Mouse (Mus musculus) myocyte (in vitro differentiated cells): ENCODE results near the gene Gm5150. TPM values are rescaled to one million over a fixed set of nuclear protein-coding genes. Genes with fewer than 3 reads are reported as not detected.
"Not testable (repeated sequence)": the region's sequence is repeated elsewhere in the genome, so short reads cannot be mapped to it uniquely, and the experiment has no call there.

Source experiments
- H3K27me3 ChIP-seq: one replicate; pipeline ENCODE4 v1.6.1; 2011; ENCODE audit not compliant: control insufficient read depth, insufficient read depth, insufficient read length
- H3K36me3 ChIP-seq: one replicate; pipeline ENCODE4 v1.6.1; 2011; ENCODE audit not compliant: control insufficient read depth, insufficient read depth
- H3K4me2 ChIP-seq: one replicate; pipeline ENCODE4 v1.6.1; 2011; ENCODE audit warnings: low read depth, control low read depth
- H3K4me3 ChIP-seq: one replicate; pipeline ENCODE4 v1.5.1; 2011; ENCODE audit warnings: mild to moderate bottlenecking, control low read depth, moderate library complexity
- H3K79me2 ChIP-seq: one replicate; pipeline ENCODE4 v1.6.1; 2011; ENCODE audit not compliant: control insufficient read depth, insufficient read depth
- H3ac ChIP-seq: one replicate; pipeline ENCODE4 v1.6.1; 2011; ENCODE audit not compliant: control insufficient read depth, insufficient read length
- CEBPB ChIP-seq: IDR thresholded peaks from 2 replicates; pipeline ENCODE4 v1.6.1; 2011; ENCODE audit warnings: mild to moderate bottlenecking, moderate library complexity; ENCODE audit not compliant: poor library complexity, insufficient read depth, severe bottlenecking
- E2F4 ChIP-seq: IDR thresholded peaks from one replicate; pipeline ENCODE4 v1.6.1; 2011; ENCODE audit warnings: mild to moderate bottlenecking, control low read depth, moderate library complexity; ENCODE audit not compliant: insufficient read depth
- MAX ChIP-seq: IDR thresholded peaks from one replicate; pipeline ENCODE4 v1.6.1; 2011; ENCODE audit warnings: low read depth, mild to moderate bottlenecking, control low read depth
- MYOD1 ChIP-seq, 3 experiments: IDR thresholded peaks; one replicate each; pipeline ENCODE4 v1.6.1; 2011; ENCODE audit warnings: control low read depth in 2 of 3, low read depth in 2 of 3, mild to moderate bottlenecking in 2 of 3, moderate library complexity in 1 of 3; ENCODE audit not compliant: insufficient read length in 2 of 3, control insufficient read depth in 1 of 3
- MYOG ChIP-seq, 3 experiments: IDR thresholded peaks; one replicate each; pipeline ENCODE4 v1.6.1; 2011; ENCODE audit warnings: control low read depth in 2 of 3, low read depth in 2 of 3, mild to moderate bottlenecking in 2 of 3; ENCODE audit not compliant: insufficient read length in 2 of 3, control insufficient read depth in 1 of 3, insufficient read depth in 1 of 3
- POLR2A ChIP-seq: IDR thresholded peaks from one replicate; pipeline ENCODE4 v1.6.1; 2011; ENCODE audit warnings: low read depth, mild to moderate bottlenecking, control low read depth, moderate library complexity; ENCODE audit not compliant: insufficient read length
- POLR2AphosphoS2 ChIP-seq: IDR thresholded peaks from one replicate; pipeline ENCODE4 v1.6.1; 2011; ENCODE audit warnings: low read depth, control low read depth; ENCODE audit not compliant: insufficient read length
- REST ChIP-seq: IDR thresholded peaks from one replicate; pipeline ENCODE4 v1.6.1; 2011; ENCODE audit warnings: mild to moderate bottlenecking, control low read depth, moderate library complexity; ENCODE audit not compliant: insufficient read depth, insufficient read length
- SRF ChIP-seq: IDR thresholded peaks from one replicate; pipeline ENCODE4 v1.6.1; 2011; ENCODE audit warnings: low read depth; ENCODE audit not compliant: control insufficient read depth, insufficient read length
- TCF12 ChIP-seq: IDR thresholded peaks from one replicate; pipeline ENCODE4 v1.6.1; 2011; ENCODE audit warnings: mild to moderate bottlenecking, control low read depth; ENCODE audit not compliant: poor library complexity, insufficient read depth, severe bottlenecking
- TCF3 ChIP-seq: IDR thresholded peaks from one replicate; pipeline ENCODE4 v1.6.1; 2011; ENCODE audit warnings: low read depth, control low read depth; ENCODE audit not compliant: insufficient read length
- USF1 ChIP-seq: IDR thresholded peaks from one replicate; pipeline ENCODE4 v1.6.1; 2011; ENCODE audit warnings: low read depth, mild to moderate bottlenecking, control low read depth, moderate library complexity
- polyA plus RNA-seq: library from polyadenylated mRNA; unstranded; fragments of >200 nt; fragmentation: generic; extraction: Trizol; gene quantifications from one replicate; pipeline ENCODE4 v1.2.1, GENCODE M21; 2012; ENCODE audit warnings: missing spikeins

Gm5150 gene
- polyA plus RNA-seq = not detected

GRCm38 (mm10) chr3:16006215-16006614, at the start of gene Gm5150:
Gene Gm5150 (minus strand): TSS chr3:16006437.
- Histone ChIP-seq H3K4me2 (no peak within 1 kb of the TSS), H3K27me3 (no peaks in the 10 kb centered on the region), H3K36me3 (no peaks in the 10 kb centered on the region), H3K79me2 (no peaks in the 10 kb centered on the region), H3K4me3 (no peak within 1 kb of the TSS), H3ac (no peak within 1 kb of the TSS)
- TF ChIP-seq SRF = no peak
- TF ChIP-seq USF1 = no peak
- no peak for TF ChIP-seq POLR2AphosphoS2
- no peak for TF ChIP-seq CEBPB
- TF ChIP-seq TCF12 = no peak
- TF ChIP-seq MYOG (IDR thresholded peaks at IDR 0.05; ENCODE audit: control insufficient read depth in 1 of 3, insufficient read depth in 1 of 3, insufficient read length in 2 of 3, low read depth in 2 of 3) = no peak
- TF ChIP-seq REST = no peak
- TF ChIP-seq MYOD1 (IDR thresholded peaks at IDR 0.05; ENCODE audit: control insufficient read depth in 1 of 3, insufficient read length in 2 of 3, low read depth in 2 of 3) = no peak
- no peak for TF ChIP-seq POLR2A
- no peak for TF ChIP-seq MAX
- TF ChIP-seq E2F4 = no peak
- no peak for TF ChIP-seq TCF3

- not testable (repeated sequence) for H3K27me3 ChIP-seq, H3K36me3 ChIP-seq
Measured at GRCm38 (mm10) chr3:16051736-16052135, 45.5 kb upstream of the Gm5150 start.

DNA sequence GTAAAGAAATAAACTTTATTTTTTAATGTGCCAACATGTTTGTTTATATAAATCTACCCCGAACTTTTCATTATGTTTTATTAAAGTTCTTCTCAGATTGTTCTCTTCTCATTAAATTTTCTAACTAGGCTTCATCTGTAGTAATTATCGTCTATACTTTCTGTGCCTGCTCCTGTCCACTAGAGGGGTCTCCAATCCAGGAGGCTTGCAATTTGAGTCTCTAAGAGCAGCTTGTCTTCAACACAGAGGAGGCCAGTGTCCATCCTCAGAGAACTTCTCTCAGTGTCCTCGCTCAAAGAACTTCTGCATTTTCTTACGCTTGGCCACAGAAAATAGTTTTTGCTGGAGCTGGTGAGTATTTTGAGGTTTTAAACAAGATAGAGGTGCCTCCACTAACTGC, 41.1 kb upstream of the Gm5150 start:
- Histone ChIP-seq H3K4me3 (no peak overlapping the region), H3K79me2 (no peaks in the 10 kb centered on the region), H3K4me2 (no peak overlapping the region), H3K36me3 (no peaks in the 10 kb centered on the region), H3K27me3 (no peaks in the 10 kb centered on the region), H3ac (no peak overlapping the region)
- TF ChIP-seq REST = no peak
- no peak for TF ChIP-seq E2F4
- no peak for TF ChIP-seq MAX
- TF ChIP-seq SRF = no peak
- TF ChIP-seq TCF3 = no peak
- no peak for TF ChIP-seq POLR2A
- no peak for TF ChIP-seq MYOG (IDR thresholded peaks at IDR 0.05; ENCODE audit: control insufficient read depth in 1 of 3, insufficient read depth in 1 of 3, insufficient read length in 2 of 3, low read depth in 2 of 3)
- no peak for TF ChIP-seq CEBPB
- TF ChIP-seq MYOD1 (IDR thresholded peaks at IDR 0.05; ENCODE audit: control insufficient read depth in 1 of 3, insufficient read length in 2 of 3, low read depth in 2 of 3) = no peak
- no peak for TF ChIP-seq TCF12
- no peak for TF ChIP-seq POLR2AphosphoS2

More at GRCm38 (mm10) chr3:16051736-16052135, 45.5 kb upstream of the Gm5150 start:
- H3K4me3 ChIP-seq, H3K79me2 ChIP-seq, H3ac ChIP-seq, H3K4me2 ChIP-seq: not testable (repeated sequence)

- H3K4me3 ChIP-seq = no peak overlapping the region
- no peaks in the 10 kb centered on the region for H3K79me2 ChIP-seq
- H3K36me3 ChIP-seq = no peaks in the 10 kb centered on the region
- no peak for TF ChIP-seq CEBPB
- no peak for TF ChIP-seq REST
- TF ChIP-seq USF1 = no peak
- TF ChIP-seq POLR2A = no peak
- TF ChIP-seq TCF12 = no peak
- no peak for TF ChIP-seq TCF3
- no peak for TF ChIP-seq SRF
- H3ac ChIP-seq = no peak overlapping the region
- H3K4me2 ChIP-seq = no peak overlapping the region
- no peaks in the 10 kb centered on the region for H3K27me3 ChIP-seq
Measured at GRCm38 (mm10) chr3:16043315-16043714, 37.1 kb upstream of the Gm5150 start.

GRCm38 (mm10) chr3:16024988-16025387, 18.8 kb upstream of the Gm5150 start:
- H3K79me2 ChIP-seq, H3ac ChIP-seq, H3K36me3 ChIP-seq, H3K4me2 ChIP-seq, H3K27me3 ChIP-seq, H3K4me3 ChIP-seq: not testable (repeated sequence)

- H3ac ChIP-seq = no peak overlapping the region
- H3K4me2 ChIP-seq = no peak overlapping the region
- no peak overlapping the region for H3K4me3 ChIP-seq
- no peaks in the 10 kb centered on the region for H3K36me3 ChIP-seq
- H3K79me2 ChIP-seq = no peaks in the 10 kb centered on the region
- TF ChIP-seq USF1 = no peak
- TF ChIP-seq MYOD1 (IDR thresholded peaks at IDR 0.05; ENCODE audit: control insufficient read depth in 1 of 3, insufficient read length in 2 of 3, low read depth in 2 of 3) = no peak
- TF ChIP-seq POLR2A = no peak
- TF ChIP-seq SRF = no peak
- TF ChIP-seq REST = no peak
- no peak for TF ChIP-seq MAX
- TF ChIP-seq E2F4 = no peak
- no peak for TF ChIP-seq MYOG (IDR thresholded peaks at IDR 0.05; ENCODE audit: control insufficient read depth in 1 of 3, insufficient read depth in 1 of 3, insufficient read length in 2 of 3, low read depth in 2 of 3)
- no peak for TF ChIP-seq POLR2AphosphoS2
- no peak for TF ChIP-seq TCF3
- no peak for TF ChIP-seq CEBPB
- TF ChIP-seq TCF12 = no peak
- no peaks in the 10 kb centered on the region for H3K27me3 ChIP-seq
Measured at GRCm38 (mm10) chr3:16022214-16022613, 16.0 kb upstream of the Gm5150 start.

GRCm38 (mm10) chr3:16014456-16014855, 8.2 kb upstream of the Gm5150 start:
- H3K4me2 ChIP-seq, H3K4me3 ChIP-seq, H3ac ChIP-seq, H3K79me2 ChIP-seq, H3K36me3 ChIP-seq, H3K27me3 ChIP-seq: not testable (repeated sequence)
